Mouse (Mus musculus): Measurements from ENCODE around the gene Plekhg5. TPM values are rescaled to one million over a fixed set of nuclear protein-coding genes. Genes with fewer than 3 reads are reported as not detected.

The Plekhg5 gene
- total and polyA plus RNA-seq, 2 experiments from 2014 or later: 10.6 to 18.0 TPM

- WGBS: 3% methylated on average over 50 of the region's 51 CpGs
- Histone ChIP-seq H3K4me2 (ENCODE audit: low read depth, low read length) (peak overlapping the region; percentile 59), H3K9ac (replicated peaks; ENCODE audit: low read depth, low read length) (no peak overlapping the region), H3K27me3 (ENCODE audit: control insufficient read depth, insufficient read depth, low read length) (peaks cover 22% of the 10 kb centered on the region), H3K36me3 (replicated peaks; ENCODE audit: control insufficient read depth, insufficient read depth, low read length) (no peaks in the 10 kb centered on the region), H3K9me3 (replicated peaks; ENCODE audit: control insufficient read depth, low read length) (no peaks in the 10 kb centered on the region), H3K4me1 (ENCODE audit: control insufficient read depth, insufficient read depth) (peaks cover 6% of the 10 kb centered on the region; the same call in 1 of the 2 replicates), H3K4me3 (ENCODE audit: low read depth, low read length) (peak overlapping the region; percentile 40), H3K27ac (ENCODE audit: low read depth) (no peak overlapping the region)
- ATAC-seq (ENCODE audit: insufficient read depth, low read depth) (peak; percentile 90), DNase-seq (ENCODE audit: low spot score) (peak; percentile 78)
- TF ChIP-seq EP300 (IDR thresholded peaks at IDR 0.05; ENCODE audit: low read depth) (no peak), CTCF (IDR thresholded peaks at IDR 0.05; ENCODE audit: low read depth) (peak; percentile 79)
Measured at GRCm38 (mm10) chr4:152138497-152139260, 66.4 kb downstream of the Plekhg5 start.

- DNase-seq (ENCODE audit: low spot score) (peak; percentile 48), ATAC-seq (ENCODE audit: insufficient read depth, low read depth) (no peak)
- no peak overlapping the region for H3K4me2 ChIP-seq (ENCODE audit: low read depth, low read length)
- TF ChIP-seq CTCF (IDR thresholded peaks at IDR 0.05; ENCODE audit: low read depth) (peak; percentile 61), EP300 (IDR thresholded peaks at IDR 0.05; ENCODE audit: low read depth) (no peak)
- H3K4me1 ChIP-seq (ENCODE audit: control insufficient read depth, insufficient read depth): peaks cover 6% of the 10 kb centered on the region; the same call in 1 of the 2 replicates
- no peaks in the 10 kb centered on the region for H3K9me3 ChIP-seq (replicated peaks; ENCODE audit: control insufficient read depth, low read length)
- H3K9ac ChIP-seq (replicated peaks; ENCODE audit: low read depth, low read length): no peak overlapping the region
- no peaks in the 10 kb centered on the region for H3K36me3 ChIP-seq (replicated peaks; ENCODE audit: control insufficient read depth, insufficient read depth, low read length)
- peaks cover 16% of the 10 kb centered on the region for H3K27me3 ChIP-seq (ENCODE audit: control insufficient read depth, insufficient read depth, low read length)
- H3K4me3 ChIP-seq (ENCODE audit: low read depth, low read length): no peak overlapping the region
- H3K27ac ChIP-seq (ENCODE audit: low read depth): no peak overlapping the region
- WGBS: 29% methylated on average over 6 of the region's 6 CpGs
Measured at GRCm38 (mm10) chr4:152140441-152140840, 68.1 kb downstream of the Plekhg5 start.

GRCm38 (mm10) chr4:152141521-152142135 lies 69.3 kb downstream of the Plekhg5 start:
- Histone ChIP-seq H3K36me3 (replicated peaks; ENCODE audit: control insufficient read depth, insufficient read depth, low read length) (no peaks in the 10 kb centered on the region), H3K4me1 (ENCODE audit: control insufficient read depth, insufficient read depth) (peaks cover 6% of the 10 kb centered on the region; the same call in 1 of the 2 replicates), H3K27me3 (ENCODE audit: control insufficient read depth, insufficient read depth, low read length) (peaks cover 17% of the 10 kb centered on the region), H3K9ac (replicated peaks; ENCODE audit: low read depth, low read length) (no peak overlapping the region), H3K4me3 (ENCODE audit: low read depth, low read length) (no peak overlapping the region), H3K9me3 (replicated peaks; ENCODE audit: control insufficient read depth, low read length) (no peaks in the 10 kb centered on the region), H3K4me2 (ENCODE audit: low read depth, low read length) (no peak overlapping the region), H3K27ac (ENCODE audit: low read depth) (no peak overlapping the region)
- TF ChIP-seq CTCF (IDR thresholded peaks at IDR 0.05; ENCODE audit: low read depth): no peak
- no peak for TF ChIP-seq EP300 (IDR thresholded peaks at IDR 0.05; ENCODE audit: low read depth)
- no peak for ATAC-seq (ENCODE audit: insufficient read depth, low read depth)
- DNase-seq (ENCODE audit: low spot score): no peak
- 60% methylated on average over 8 of the region's 8 CpGs for WGBS

GRCm38 (mm10) chr4:152143632-152144031 lies 71.3 kb downstream of the Plekhg5 start:
- DNase-seq (ENCODE audit: low spot score) (no peak), ATAC-seq (ENCODE audit: insufficient read depth, low read depth) (no peak)
- TF ChIP-seq CTCF (IDR thresholded peaks at IDR 0.05; ENCODE audit: low read depth) (no peak; the same call in 1 of the 2 replicates), EP300 (IDR thresholded peaks at IDR 0.05; ENCODE audit: low read depth) (no peak)
- no peak overlapping the region for H3K9ac ChIP-seq (replicated peaks; ENCODE audit: low read depth, low read length)
- no peak overlapping the region for H3K4me2 ChIP-seq (ENCODE audit: low read depth, low read length)
- 21% methylated on average over 1 of the region's 1 CpGs for WGBS
- peaks cover 5% of the 10 kb centered on the region; the same call in 1 of the 2 replicates for H3K4me1 ChIP-seq (ENCODE audit: control insufficient read depth, insufficient read depth)
- no peak overlapping the region for H3K4me3 ChIP-seq (ENCODE audit: low read depth, low read length)
- peaks cover 24% of the 10 kb centered on the region for H3K27me3 ChIP-seq (ENCODE audit: control insufficient read depth, insufficient read depth, low read length)
- H3K27ac ChIP-seq (ENCODE audit: low read depth): no peak overlapping the region
- no peaks in the 10 kb centered on the region for H3K36me3 ChIP-seq (replicated peaks; ENCODE audit: control insufficient read depth, insufficient read depth, low read length)
- H3K9me3 ChIP-seq (replicated peaks; ENCODE audit: control insufficient read depth, low read length): no peaks in the 10 kb centered on the region

- WGBS: 59% methylated on average over 10 of the region's 10 CpGs
- Histone ChIP-seq H3K9ac (replicated peaks; ENCODE audit: low read depth, low read length) (no peak overlapping the region), H3K27me3 (ENCODE audit: control insufficient read depth, insufficient read depth, low read length) (peaks cover 23% of the 10 kb centered on the region)
Measured at GRCm38 (mm10) chr4:152145473-152145872, 73.2 kb downstream of the Plekhg5 start.

More at GRCm38 (mm10) chr4:152145473-152145872, 73.2 kb downstream of the Plekhg5 start:
- H3K4me2 ChIP-seq (ENCODE audit: low read depth, low read length): no peak overlapping the region
- H3K4me3 ChIP-seq (ENCODE audit: low read depth, low read length): no peak overlapping the region
- ATAC-seq (ENCODE audit: insufficient read depth, low read depth): no peak
- TF ChIP-seq CTCF (IDR thresholded peaks at IDR 0.05; ENCODE audit: low read depth) (no peak), EP300 (IDR thresholded peaks at IDR 0.05; ENCODE audit: low read depth) (no peak)
- DNase-seq (ENCODE audit: low spot score): no peak
- H3K36me3 ChIP-seq (replicated peaks; ENCODE audit: control insufficient read depth, insufficient read depth, low read length): no peaks in the 10 kb centered on the region
- no peaks in the 10 kb centered on the region for H3K9me3 ChIP-seq (replicated peaks; ENCODE audit: control insufficient read depth, low read length)
- no peak overlapping the region for H3K27ac ChIP-seq (ENCODE audit: low read depth)
- no peaks in the 10 kb centered on the region for H3K4me1 ChIP-seq (ENCODE audit: control insufficient read depth, insufficient read depth)

Data from heart, postnatal 0 days (tissue).